Mouse (Mus musculus) T-helper 2 cell (primary cell): ENCODE data around the gene Pigp.
"Not testable (repeated sequence)": the region's sequence is repeated elsewhere in the genome, so short reads cannot be mapped to it uniquely, and the experiment has no call there.

Experiments
- in situ Hi-C: fragments of 300-600 bp; cut with MboI, MseI; formaldehyde crosslinking; loops from one replicate; pipeline ENCODE4 v1.15.1; 2025; ENCODE audit warnings: high pct_unique_total_duplicates

Pigp gene

GRCm38 (mm10) chr16:94358091-94358490 lies 13.6 kb downstream of the Pigp start:
- in situ Hi-C loops: no loop called here

- in situ Hi-C loops: no loop called here
Measured at GRCm38 (mm10) chr16:94356776-94357494, 14.7 kb downstream of the Pigp start.

GRCm38 (mm10) chr16:94356046-94356445 lies 15.6 kb downstream of the Pigp start:
- in situ Hi-C loops: no loop called here

- in situ Hi-C loops: no loop called here
Measured at GRCm38 (mm10) chr16:94354450-94354849, 17.2 kb downstream of the Pigp start.

GRCm38 (mm10) chr16:94350287-94350677 lies 21.4 kb downstream of the Pigp start:
- in situ Hi-C loops: no loop called here

GRCm38 (mm10) chr16:94349588-94350286 lies 21.9 kb downstream of the Pigp start:
- in situ Hi-C loops: no loop called here

- in situ Hi-C loops: no loop called here
Measured at GRCm38 (mm10) chr16:94348779-94349178, 22.9 kb downstream of the Pigp start.

GRCm38 (mm10) chr16:94347080-94347731 lies 24.4 kb downstream of the Pigp start:
- in situ Hi-C loops: no loop called here

GRCm38 (mm10) chr16:94345733-94346132 lies 25.9 kb downstream of the Pigp start:
- in situ Hi-C loops: no loop called here

GRCm38 (mm10) chr16:94339164-94340160 lies 32.2 kb downstream of the Pigp start:
- in situ Hi-C loops: not testable (repeated sequence)

GRCm38 (mm10) chr16:94335656-94336055 lies 36.0 kb downstream of the Pigp start:
- in situ Hi-C loops: no loop called here

GRCm38 (mm10) chr16:94331886-94332252 lies 39.8 kb downstream of the Pigp start:
- in situ Hi-C loops: no loop called here

- in situ Hi-C loops: no loop called here
Measured at GRCm38 (mm10) chr16:94331233-94331885, 40.3 kb downstream of the Pigp start.

- in situ Hi-C loops: no loop called here
Measured at GRCm38 (mm10) chr16:94330429-94330828, 41.2 kb downstream of the Pigp start.

GRCm38 (mm10) chr16:94328881-94329867 lies 42.5 kb downstream of the Pigp start:
- in situ Hi-C loops: loop anchor here (10.0 kb wide), 1 partner anchor 1134 kb away; no protein-coding TSS in a partner anchor

GRCm38 (mm10) chr16:94327781-94328711 lies 43.6 kb downstream of the Pigp start, which contains the start of gene Ripply3:
Gene Ripply3, plus strand, starts transcription at chr16:94328420.
- in situ Hi-C loops: loop anchor here (10.0 kb wide), 1 partner anchor 1133 kb away; no protein-coding TSS in a partner anchor

GRCm38 (mm10) chr16:94326008-94326407 lies 45.6 kb downstream of the Pigp start:
- in situ Hi-C loops: loop anchor here (10.0 kb wide), 1 partner anchor 1131 kb away; no protein-coding TSS in a partner anchor

GRCm38 (mm10) chr16:94323681-94324080 lies 48.0 kb downstream of the Pigp start:
- in situ Hi-C loops: loop anchor here (10.0 kb wide), 1 partner anchor 1129 kb away; no protein-coding TSS in a partner anchor
